Mouse (Mus musculus): ENCODE measurements around the gene Glrx. TPM values are rescaled to one million over a fixed set of nuclear protein-coding genes. Genes with fewer than 3 reads are reported as not detected.
"Not testable (repeated sequence)": the region's sequence is repeated elsewhere in the genome, so short reads cannot be mapped to it uniquely, and the experiment has no call there.

Glrx gene
- polyA plus RNA-seq, 1 experiment from 2014 or later: 22.9 TPM

GRCm38 (mm10) chr13:75867876-75868275 lies 28.2 kb downstream of the Glrx start:
- no peak overlapping the region for H3K9ac ChIP-seq (ENCODE audit: low read length)
- H3K4me3 ChIP-seq (ENCODE audit: low read depth, low read length): no peak overlapping the region
- no peaks in the 10 kb centered on the region for H3K27me3 ChIP-seq (ENCODE audit: control insufficient read depth, insufficient read depth, low read length)
- no peak overlapping the region for H3K27ac ChIP-seq (ENCODE audit: low read depth, low read length)
- H3K4me1 ChIP-seq (replicated peaks; ENCODE audit: control insufficient read depth, insufficient read depth, low read length): no peaks in the 10 kb centered on the region
- no peaks in the 10 kb centered on the region; the same call in 1 of the 2 replicates for H3K36me3 ChIP-seq (ENCODE audit: control insufficient read depth, insufficient read depth, low read length)
- WGBS: 95% methylated on average over 2 of the region's 2 CpGs
- no peak for DNase-seq (ENCODE audit: low spot score)
- ATAC-seq (replicated peaks; ENCODE audit: low FRiP score): no peak
- H3K9me3 ChIP-seq (ENCODE audit: control insufficient read depth, low read length): no peaks in the 10 kb centered on the region
- no peak overlapping the region for H3K4me2 ChIP-seq (ENCODE audit: low read depth, low read length, severe bottlenecking)

GRCm38 (mm10) chr13:75874608-75875376 lies 35.1 kb downstream of the Glrx start:
- no peak for ATAC-seq (replicated peaks; ENCODE audit: low FRiP score)
- 91% methylated on average over 4 of the region's 4 CpGs for WGBS

GRCm38 (mm10) chr13:75876188-75876587 lies 36.5 kb downstream of the Glrx start:
- not testable (repeated sequence) for H3K9me3 ChIP-seq (ENCODE audit: control insufficient read depth, low read length); H3K27ac ChIP-seq (ENCODE audit: low read depth, low read length); H3K4me3 ChIP-seq (ENCODE audit: low read depth, low read length); H3K9ac ChIP-seq (ENCODE audit: low read length); DNase-seq (ENCODE audit: low spot score); H3K4me2 ChIP-seq (ENCODE audit: low read depth, low read length, severe bottlenecking); ATAC-seq (replicated peaks; ENCODE audit: low FRiP score); H3K4me1 ChIP-seq (replicated peaks; ENCODE audit: control insufficient read depth, insufficient read depth, low read length); H3K27me3 ChIP-seq (ENCODE audit: control insufficient read depth, insufficient read depth, low read length); H3K36me3 ChIP-seq (ENCODE audit: control insufficient read depth, insufficient read depth, low read length)
- WGBS: 78% methylated on average over 7 of the region's 7 CpGs

More at GRCm38 (mm10) chr13:75874608-75875376, 35.1 kb downstream of the Glrx start:
- Histone ChIP-seq H3K4me2 (ENCODE audit: low read depth, low read length, severe bottlenecking) (no peak overlapping the region), H3K9me3 (ENCODE audit: control insufficient read depth, low read length) (no peaks in the 10 kb centered on the region), H3K27ac (ENCODE audit: low read depth, low read length) (no peak overlapping the region), H3K9ac (ENCODE audit: low read length) (no peak overlapping the region), H3K4me1 (replicated peaks; ENCODE audit: control insufficient read depth, insufficient read depth, low read length) (no peaks in the 10 kb centered on the region), H3K27me3 (ENCODE audit: control insufficient read depth, insufficient read depth, low read length) (no peaks in the 10 kb centered on the region), H3K36me3 (ENCODE audit: control insufficient read depth, insufficient read depth, low read length) (no peaks in the 10 kb centered on the region; the same call in 1 of the 2 replicates), H3K4me3 (ENCODE audit: low read depth, low read length) (no peak overlapping the region)
- no peak for DNase-seq (ENCODE audit: low spot score)

GRCm38 (mm10) chr13:75876592-75876991 lies 36.9 kb downstream of the Glrx start:
- H3K4me2 ChIP-seq (ENCODE audit: low read depth, low read length, severe bottlenecking): no peak overlapping the region
- no peaks in the 10 kb centered on the region for H3K27me3 ChIP-seq (ENCODE audit: control insufficient read depth, insufficient read depth, low read length)
- DNase-seq (ENCODE audit: low spot score) (no peak), ATAC-seq (replicated peaks; ENCODE audit: low FRiP score) (no peak)
- H3K4me1 ChIP-seq (replicated peaks; ENCODE audit: control insufficient read depth, insufficient read depth, low read length): no peaks in the 10 kb centered on the region
- no peaks in the 10 kb centered on the region; the same call in 1 of the 2 replicates for H3K36me3 ChIP-seq (ENCODE audit: control insufficient read depth, insufficient read depth, low read length)
- no peaks in the 10 kb centered on the region for H3K9me3 ChIP-seq (ENCODE audit: control insufficient read depth, low read length)
- H3K9ac ChIP-seq (ENCODE audit: low read length): no peak overlapping the region
- no peak overlapping the region for H3K27ac ChIP-seq (ENCODE audit: low read depth, low read length)
- 83% methylated on average over 6 of the region's 6 CpGs for WGBS
- no peak overlapping the region for H3K4me3 ChIP-seq (ENCODE audit: low read depth, low read length)

DNA sequence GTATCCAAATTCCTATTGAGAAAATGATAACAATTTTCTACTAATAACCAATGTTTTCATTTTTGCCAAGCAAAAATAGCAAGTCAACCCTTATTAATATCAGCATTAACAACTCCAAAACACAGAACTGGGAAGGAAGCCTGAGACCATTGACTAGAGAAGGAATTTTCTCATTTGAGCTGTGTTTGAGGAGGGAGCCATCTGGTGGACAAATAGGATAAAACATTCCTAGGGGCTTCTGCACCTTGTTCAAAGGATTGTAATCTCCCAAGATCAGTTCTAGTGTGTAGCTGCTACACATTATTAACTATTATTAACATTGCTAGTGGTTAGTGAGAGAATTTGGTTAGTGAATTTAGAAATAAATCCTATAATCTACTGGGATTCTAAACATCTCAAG lies 38.2 kb downstream of the Glrx start:
- Histone ChIP-seq H3K9ac (ENCODE audit: low read length) (no peak overlapping the region), H3K36me3 (ENCODE audit: control insufficient read depth, insufficient read depth, low read length) (no peaks in the 10 kb centered on the region), H3K27me3 (ENCODE audit: control insufficient read depth, insufficient read depth, low read length) (no peaks in the 10 kb centered on the region), H3K9me3 (ENCODE audit: control insufficient read depth, low read length) (no peaks in the 10 kb centered on the region), H3K4me2 (ENCODE audit: low read depth, low read length, severe bottlenecking) (no peak overlapping the region), H3K4me1 (replicated peaks; ENCODE audit: control insufficient read depth, insufficient read depth, low read length) (no peaks in the 10 kb centered on the region), H3K4me3 (ENCODE audit: low read depth, low read length) (no peak overlapping the region), H3K27ac (ENCODE audit: low read depth, low read length) (no peak overlapping the region)
- no peak for DNase-seq (ENCODE audit: low spot score)
- no peak for ATAC-seq (replicated peaks; ENCODE audit: low FRiP score)

DNA sequence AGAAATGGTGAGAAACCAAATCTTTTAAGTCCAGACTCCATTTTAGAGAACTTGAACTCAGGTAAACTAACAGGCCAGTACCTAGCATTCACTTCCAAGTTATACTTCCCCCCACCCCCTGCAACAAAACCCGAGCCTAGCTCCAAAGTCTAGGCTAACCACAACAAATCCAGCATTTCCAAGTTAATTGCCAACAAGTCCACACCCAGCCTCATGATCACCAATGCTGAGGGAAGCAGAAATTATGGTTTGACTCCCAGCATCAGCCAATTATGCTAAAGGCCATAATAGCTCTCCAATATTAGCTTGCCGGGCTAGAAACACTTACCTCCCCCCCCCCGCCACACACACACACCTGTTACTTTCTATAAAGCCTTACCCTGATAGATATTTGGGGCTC lies 40.1 kb downstream of the Glrx start:
- Histone ChIP-seq H3K4me3 (ENCODE audit: low read depth, low read length) (no peak overlapping the region), H3K27me3 (ENCODE audit: control insufficient read depth, insufficient read depth, low read length) (no peaks in the 10 kb centered on the region), H3K4me1 (replicated peaks; ENCODE audit: control insufficient read depth, insufficient read depth, low read length) (no peaks in the 10 kb centered on the region), H3K27ac (ENCODE audit: low read depth, low read length) (no peak overlapping the region), H3K9ac (ENCODE audit: low read length) (no peak overlapping the region), H3K4me2 (ENCODE audit: low read depth, low read length, severe bottlenecking) (no peak overlapping the region), H3K36me3 (ENCODE audit: control insufficient read depth, insufficient read depth, low read length) (peaks cover 5% of the 10 kb centered on the region; the same call in 1 of the 2 replicates), H3K9me3 (ENCODE audit: control insufficient read depth, low read length) (no peaks in the 10 kb centered on the region)
- 88% methylated on average over 3 of the region's 3 CpGs for WGBS
- DNase-seq (ENCODE audit: low spot score) (no peak), ATAC-seq (replicated peaks; ENCODE audit: low FRiP score) (no peak)

DNA sequence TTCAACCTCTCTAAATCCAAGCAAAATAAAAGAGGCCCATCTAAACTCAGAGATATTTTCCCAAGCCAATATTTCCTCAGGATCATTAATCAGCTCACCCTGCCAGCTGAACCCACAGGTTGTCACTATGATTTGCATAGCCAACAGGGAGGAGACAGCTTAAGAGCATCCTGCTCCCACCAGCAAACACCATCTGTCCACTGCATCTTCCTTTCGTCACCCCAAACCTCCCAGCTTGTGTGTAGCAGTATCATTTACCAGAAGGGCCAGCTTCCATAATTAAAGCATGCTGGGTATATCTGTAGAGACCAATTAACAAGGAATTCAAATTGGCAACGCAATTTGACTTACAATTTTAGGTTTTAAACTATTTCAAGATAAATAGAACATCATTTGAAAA lies 40.8 kb downstream of the Glrx start:
- H3K27me3 ChIP-seq (ENCODE audit: control insufficient read depth, insufficient read depth, low read length): no peaks in the 10 kb centered on the region
- ATAC-seq (replicated peaks; ENCODE audit: low FRiP score) (no peak; the same call in 1 of the 2 replicates), DNase-seq (ENCODE audit: low spot score) (no peak)
- H3K36me3 ChIP-seq (ENCODE audit: control insufficient read depth, insufficient read depth, low read length): peaks cover 5% of the 10 kb centered on the region; the same call in 1 of the 2 replicates
- H3K9me3 ChIP-seq (ENCODE audit: control insufficient read depth, low read length): no peaks in the 10 kb centered on the region
- 86% methylated on average over 2 of the region's 2 CpGs for WGBS
- no peaks in the 10 kb centered on the region for H3K4me1 ChIP-seq (replicated peaks; ENCODE audit: control insufficient read depth, insufficient read depth, low read length)
- H3K9ac ChIP-seq (ENCODE audit: low read length): no peak overlapping the region
- no peak overlapping the region for H3K4me3 ChIP-seq (ENCODE audit: low read depth, low read length)
- H3K27ac ChIP-seq (ENCODE audit: low read depth, low read length): no peak overlapping the region
- no peak overlapping the region for H3K4me2 ChIP-seq (ENCODE audit: low read depth, low read length, severe bottlenecking)

GRCm38 (mm10) chr13:75883792-75884191 lies 44.1 kb downstream of the Glrx start:
- Histone ChIP-seq H3K36me3 (ENCODE audit: control insufficient read depth, insufficient read depth, low read length) (peaks cover 5% of the 10 kb centered on the region; the same call in 1 of the 2 replicates), H3K9ac (ENCODE audit: low read length) (no peak overlapping the region), H3K4me3 (ENCODE audit: low read depth, low read length) (no peak overlapping the region), H3K27ac (ENCODE audit: low read depth, low read length) (no peak overlapping the region), H3K4me1 (replicated peaks; ENCODE audit: control insufficient read depth, insufficient read depth, low read length) (no peaks in the 10 kb centered on the region), H3K27me3 (ENCODE audit: control insufficient read depth, insufficient read depth, low read length) (no peaks in the 10 kb centered on the region), H3K4me2 (ENCODE audit: low read depth, low read length, severe bottlenecking) (no peak overlapping the region), H3K9me3 (ENCODE audit: control insufficient read depth, low read length) (no peaks in the 10 kb centered on the region)
- WGBS: 88% methylated on average over 3 of the region's 3 CpGs
- DNase-seq (ENCODE audit: low spot score) (no peak), ATAC-seq (replicated peaks; ENCODE audit: low FRiP score) (no peak)

DNA sequence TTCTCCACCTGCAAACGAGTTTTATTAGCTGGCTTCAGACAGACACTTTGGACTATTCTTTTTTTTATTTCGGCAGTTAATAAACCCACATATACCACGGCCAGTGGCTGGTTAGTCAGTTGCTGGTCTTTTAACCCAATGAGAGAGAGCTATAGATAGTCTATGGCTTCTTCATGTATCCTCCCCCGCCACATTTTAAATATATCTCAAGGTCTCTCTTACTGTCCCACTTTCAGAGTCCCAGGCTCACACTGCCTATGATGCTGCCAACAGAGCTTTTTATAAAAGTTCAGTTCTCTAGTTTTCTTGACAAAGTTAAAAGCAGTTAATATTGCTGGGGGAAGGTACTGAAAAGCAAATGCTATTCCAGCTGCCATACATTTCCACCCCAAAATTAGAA lies 52.2 kb downstream of the Glrx start:
- H3K9ac ChIP-seq (ENCODE audit: low read length): no peak overlapping the region
- no peak overlapping the region for H3K4me2 ChIP-seq (ENCODE audit: low read depth, low read length, severe bottlenecking)
- H3K27ac ChIP-seq (ENCODE audit: low read depth, low read length): no peak overlapping the region
- no peaks in the 10 kb centered on the region for H3K4me1 ChIP-seq (replicated peaks; ENCODE audit: control insufficient read depth, insufficient read depth, low read length)
- ATAC-seq (replicated peaks; ENCODE audit: low FRiP score) (no peak), DNase-seq (ENCODE audit: low spot score) (no peak)
- peaks cover 4% of the 10 kb centered on the region; the same call in 1 of the 2 replicates for H3K36me3 ChIP-seq (ENCODE audit: control insufficient read depth, insufficient read depth, low read length)
- H3K4me3 ChIP-seq (ENCODE audit: low read depth, low read length): no peak overlapping the region
- no peaks in the 10 kb centered on the region for H3K9me3 ChIP-seq (ENCODE audit: control insufficient read depth, low read length)
- 92% methylated on average over 4 of the region's 4 CpGs for whole genome bisulfite sequencing
- H3K27me3 ChIP-seq (ENCODE audit: control insufficient read depth, insufficient read depth, low read length): no peaks in the 10 kb centered on the region
